Mouse (Mus musculus) ES-Bruce4 (cell line): Measurements from ENCODE around the gene Sppl2a. TPM values are rescaled to one million over a fixed set of nuclear protein-coding genes. Genes with fewer than 3 reads are reported as not detected.
"Not testable (repeated sequence)": the region's sequence is repeated elsewhere in the genome, so short reads cannot be mapped to it uniquely, and the experiment has no call there.

Experiments
- H3K27ac ChIP-seq: 2 replicates; pipeline ENCODE4 v1.5.1; 2012; ENCODE audit warnings: low read length, inconsistent platforms; ENCODE audit not compliant: insufficient read depth
- H3K27me3 ChIP-seq: 2 replicates; pipeline ENCODE4 v1.6.1; 2012; ENCODE audit warnings: mild to moderate bottlenecking, low read length, inconsistent platforms; ENCODE audit not compliant: control insufficient read depth, poor library complexity, insufficient read depth, severe bottlenecking
- H3K36me3 ChIP-seq: 2 replicates; pipeline ENCODE4 v1.6.1; 2012; ENCODE audit warnings: inconsistent platforms, mild to moderate bottlenecking, low read length, moderate library complexity; ENCODE audit not compliant: control insufficient read depth, poor library complexity, insufficient read depth, severe bottlenecking
- H3K4me1 ChIP-seq: one replicate; pipeline ENCODE4 v1.8.1; 2011; ENCODE audit warnings: low read length; ENCODE audit not compliant: control insufficient read depth, insufficient read depth
- H3K4me3 ChIP-seq: 2 replicates; pipeline ENCODE4 v1.5.1; 2011; ENCODE audit warnings: low read depth, mild to moderate bottlenecking, low read length
- H3K9ac ChIP-seq: 2 replicates; pipeline ENCODE4 v1.6.1; 2012; ENCODE audit warnings: low read depth, mild to moderate bottlenecking, inconsistent platforms; ENCODE audit not compliant: poor library complexity, severe bottlenecking
- H3K9me3 ChIP-seq: replicated peaks from 2 replicates; pipeline ENCODE4 v1.6.1; 2012; ENCODE audit warnings: mild to moderate bottlenecking, low read length, inconsistent platforms; ENCODE audit not compliant: control insufficient read depth, poor library complexity, insufficient read depth, severe bottlenecking
- CTCF ChIP-seq: IDR thresholded peaks from one replicate; pipeline ENCODE4 v1.8.1; 2011; ENCODE audit warnings: low read depth, low read length
- EP300 ChIP-seq: IDR thresholded peaks from 2 replicates; pipeline ENCODE4 v1.6.1; 2011; ENCODE audit warnings: low read depth, low read length; ENCODE audit not compliant: insufficient read depth
- POLR2A ChIP-seq: IDR thresholded peaks from one replicate; pipeline ENCODE4 v1.8.1; 2011; ENCODE audit warnings: low read length; ENCODE audit not compliant: insufficient read depth
- polyA plus RNA-seq: library from polyadenylated mRNA; stranded (reverse); fragments of >200 nt; gene quantifications from 2 replicates; pipeline ENCODE4 v1.2.4, GENCODE M21; 2011; ENCODE audit warnings: low read depth; ENCODE audit not compliant: missing spikeins, insufficient read depth, insufficient read length

The Sppl2a gene
- polyA plus RNA-seq, 1 experiment = 18.9 TPM

- no peaks in the 10 kb centered on the region for H3K9me3 ChIP-seq
- no peaks in the 10 kb centered on the region for H3K36me3 ChIP-seq
- TF ChIP-seq CTCF (no peak), EP300 (no peak), POLR2A (no peak)
- no peak overlapping the region for H3K4me3 ChIP-seq
- no peak overlapping the region for H3K27ac ChIP-seq
- peaks cover 5% of the 10 kb centered on the region for H3K4me1 ChIP-seq
- no peak overlapping the region for H3K9ac ChIP-seq
- no peaks in the 10 kb centered on the region for H3K27me3 ChIP-seq
Measured at GRCm38 (mm10) chr2:126949856-126950255, 16.8 kb upstream of the Sppl2a start.

- H3K4me1 ChIP-seq, H3K4me3 ChIP-seq, H3K27me3 ChIP-seq: not testable (repeated sequence)
Measured at GRCm38 (mm10) chr2:126949297-126949696, 16.3 kb upstream of the Sppl2a start.

DNA sequence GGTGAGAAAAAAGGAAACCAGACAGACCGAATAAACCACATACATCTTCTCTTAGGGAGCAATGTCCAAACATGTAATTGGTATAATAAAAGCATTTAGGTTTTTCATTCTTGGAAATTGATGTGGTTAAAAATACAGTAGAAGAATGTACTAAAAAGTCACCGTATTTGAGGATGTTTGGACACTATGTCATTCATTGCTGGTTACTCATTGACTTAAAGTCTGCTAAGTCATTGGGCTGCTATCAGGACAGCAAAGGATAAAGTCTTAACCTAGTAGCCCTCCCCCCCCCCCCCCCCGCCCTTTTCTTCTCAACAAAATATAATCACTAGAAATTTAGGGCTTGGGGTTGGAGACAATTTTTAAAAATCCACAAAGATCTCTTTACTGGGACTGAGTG, 15.2 kb upstream of the Sppl2a start:
- no peaks in the 10 kb centered on the region for H3K9me3 ChIP-seq
- peaks cover 5% of the 10 kb centered on the region for H3K4me1 ChIP-seq
- no peak for TF ChIP-seq CTCF
- no peak for TF ChIP-seq POLR2A
- TF ChIP-seq EP300 = no peak
- no peaks in the 10 kb centered on the region for H3K27me3 ChIP-seq
- no peak overlapping the region for H3K9ac ChIP-seq
- H3K27ac ChIP-seq = no peak overlapping the region
- H3K36me3 ChIP-seq = no peaks in the 10 kb centered on the region
- H3K4me3 ChIP-seq = no peak overlapping the region

More at GRCm38 (mm10) chr2:126949297-126949696, 16.3 kb upstream of the Sppl2a start:
- H3K36me3 ChIP-seq, H3K9ac ChIP-seq, H3K9me3 ChIP-seq, H3K27ac ChIP-seq: not testable (repeated sequence)

DNA sequence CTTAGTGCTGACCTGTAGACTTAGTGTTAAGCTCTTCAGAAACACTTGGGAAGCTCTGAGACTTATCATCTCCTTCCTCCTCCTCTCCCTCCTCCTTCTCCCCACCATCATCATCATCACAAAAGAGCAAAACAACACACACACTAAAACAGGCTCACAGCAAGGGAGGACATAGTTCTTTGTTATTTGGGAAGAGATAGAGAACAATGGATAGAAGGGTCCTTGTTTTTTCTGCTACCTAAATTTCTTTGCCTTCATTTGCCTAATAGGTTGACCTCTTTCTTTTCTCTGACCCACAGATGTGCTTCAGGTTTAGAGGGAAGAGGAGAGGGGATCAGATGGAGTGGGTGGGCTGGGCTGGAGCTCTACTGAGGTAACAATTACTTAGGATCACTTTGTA, 14.6 kb upstream of the Sppl2a start:
- no peaks in the 10 kb centered on the region for H3K27me3 ChIP-seq
- TF ChIP-seq CTCF (no peak), EP300 (no peak), POLR2A (no peak)
- H3K4me3 ChIP-seq = no peak overlapping the region
- H3K9me3 ChIP-seq = no peaks in the 10 kb centered on the region
- no peaks in the 10 kb centered on the region for H3K36me3 ChIP-seq
- H3K4me1 ChIP-seq = peaks cover 5% of the 10 kb centered on the region
- H3K9ac ChIP-seq = no peak overlapping the region
- H3K27ac ChIP-seq = no peak overlapping the region

- H3K27ac ChIP-seq = no peak overlapping the region
- H3K4me1 ChIP-seq = peaks cover 2% of the 10 kb centered on the region
- TF ChIP-seq EP300 (no peak), CTCF (no peak)
- no peak overlapping the region for H3K4me3 ChIP-seq
- no peak overlapping the region for H3K9ac ChIP-seq
- H3K27me3 ChIP-seq = no peaks in the 10 kb centered on the region
- peaks cover 5% of the 10 kb centered on the region for H3K9me3 ChIP-seq
- H3K36me3 ChIP-seq = no peaks in the 10 kb centered on the region
Measured at GRCm38 (mm10) chr2:126943211-126943610, 10.2 kb upstream of the Sppl2a start.

DNA sequence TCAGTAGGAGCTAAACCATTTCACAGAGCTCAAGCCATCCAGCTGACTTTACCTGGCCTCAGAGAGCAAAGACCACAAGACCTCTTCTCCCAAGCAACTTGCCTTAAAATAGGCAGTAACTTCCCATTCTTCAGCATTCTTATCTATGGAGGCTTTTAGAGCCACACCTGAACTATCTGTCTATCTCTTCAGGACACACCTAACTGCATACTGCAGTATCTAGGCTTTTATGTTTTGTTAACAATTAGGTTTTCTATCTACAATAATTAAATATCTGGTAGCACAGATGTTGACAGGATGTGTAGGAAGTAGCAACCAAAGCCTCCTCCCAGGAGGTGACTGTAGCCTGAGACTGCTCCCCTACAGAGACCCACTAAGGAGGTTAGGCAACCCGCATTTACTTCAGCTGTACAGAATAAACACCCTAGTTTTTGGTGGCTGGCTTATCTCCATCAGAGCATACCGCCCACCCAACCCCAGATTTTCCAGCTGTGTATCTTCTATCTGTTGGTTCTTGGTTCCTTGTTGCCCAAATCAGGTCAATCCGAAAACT, 7.4 kb upstream of the Sppl2a start:
- Histone ChIP-seq H3K9me3 (peaks cover 5% of the 10 kb centered on the region), H3K9ac (no peak overlapping the region), H3K4me3 (no peak overlapping the region), H3K27ac (no peak overlapping the region), H3K36me3 (no peaks in the 10 kb centered on the region), H3K27me3 (no peaks in the 10 kb centered on the region), H3K4me1 (no peaks in the 10 kb centered on the region)
- no peak for TF ChIP-seq EP300
- TF ChIP-seq POLR2A = no peak
- TF ChIP-seq CTCF = no peak
